Mouse (Mus musculus): ENCODE results near the gene Snx9. TPM values are rescaled to one million over a fixed set of nuclear protein-coding genes. Genes with fewer than 3 reads are reported as not detected.

Snx9 gene
- total RNA-seq, 2 experiments from 2014 or later = 15.6 to 16.1 TPM

GRCm38 (mm10) chr17:5800824-5801560 is 40.1 kb upstream of the Snx9 start:
- Histone ChIP-seq H3K4me3 (no peak overlapping the region), H3K27ac (no peak overlapping the region)
- no peak for TF ChIP-seq CTCF (conservative IDR thresholded peaks at IDR 0.05)
- DNase-seq (ENCODE audit: low spot score in 2 of 2) = no peak

DNA sequence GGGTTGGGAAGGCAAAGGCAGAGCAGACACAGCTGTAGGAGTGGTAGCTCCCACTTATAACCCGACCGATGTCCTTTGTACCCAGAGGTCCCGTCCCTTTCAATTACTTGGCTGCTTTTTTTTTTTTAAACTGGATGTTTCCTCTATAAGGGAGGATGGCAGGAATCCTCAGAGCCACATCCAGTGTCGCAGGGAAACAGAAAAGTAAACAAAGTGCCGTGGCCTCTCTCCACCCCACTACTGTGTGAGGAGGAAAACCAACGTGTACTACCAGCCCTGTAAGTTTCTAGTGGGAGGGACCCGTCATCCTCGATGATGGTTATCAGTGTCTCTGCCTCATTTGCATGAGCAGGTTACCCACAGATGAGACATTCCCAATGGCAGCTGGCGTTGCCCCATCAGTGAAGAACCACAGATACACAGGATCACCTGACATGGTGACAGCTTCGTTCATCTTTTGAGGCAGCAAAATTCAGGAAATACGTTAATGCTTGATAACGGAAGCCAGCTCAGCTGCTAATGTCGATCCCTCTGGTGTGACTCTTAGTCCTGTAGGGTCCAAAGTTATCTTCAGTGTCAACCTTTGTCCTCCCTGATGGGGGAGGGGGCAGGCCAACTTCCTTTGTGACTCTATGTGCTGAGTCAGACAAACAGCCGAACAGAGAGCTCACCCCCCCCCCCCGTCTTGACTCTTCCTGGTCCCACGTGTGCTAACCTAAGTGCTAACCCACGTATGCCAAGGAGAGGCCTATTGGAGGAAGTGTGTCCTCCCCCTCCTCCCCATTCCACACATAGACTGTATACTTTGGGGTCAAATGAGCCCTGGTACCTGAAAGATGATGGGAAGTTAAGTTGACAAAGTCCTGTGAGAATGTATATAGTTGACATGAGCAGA is 39.1 kb upstream of the Snx9 start:
- TF ChIP-seq CTCF (conservative IDR thresholded peaks at IDR 0.05) = no peak
- Histone ChIP-seq H3K4me3 (no peak overlapping the region), H3K27ac (no peak overlapping the region)
- DNase-seq (ENCODE audit: low spot score in 2 of 2) = no peak

GRCm38 (mm10) chr17:5802656-5802955 is 38.5 kb upstream of the Snx9 start:
- H3K4me3 ChIP-seq = no peak overlapping the region
- no peak for DNase-seq (ENCODE audit: low spot score in 2 of 2)
- TF ChIP-seq CTCF (conservative IDR thresholded peaks at IDR 0.05) = no peak
- H3K27ac ChIP-seq = no peak overlapping the region

DNA sequence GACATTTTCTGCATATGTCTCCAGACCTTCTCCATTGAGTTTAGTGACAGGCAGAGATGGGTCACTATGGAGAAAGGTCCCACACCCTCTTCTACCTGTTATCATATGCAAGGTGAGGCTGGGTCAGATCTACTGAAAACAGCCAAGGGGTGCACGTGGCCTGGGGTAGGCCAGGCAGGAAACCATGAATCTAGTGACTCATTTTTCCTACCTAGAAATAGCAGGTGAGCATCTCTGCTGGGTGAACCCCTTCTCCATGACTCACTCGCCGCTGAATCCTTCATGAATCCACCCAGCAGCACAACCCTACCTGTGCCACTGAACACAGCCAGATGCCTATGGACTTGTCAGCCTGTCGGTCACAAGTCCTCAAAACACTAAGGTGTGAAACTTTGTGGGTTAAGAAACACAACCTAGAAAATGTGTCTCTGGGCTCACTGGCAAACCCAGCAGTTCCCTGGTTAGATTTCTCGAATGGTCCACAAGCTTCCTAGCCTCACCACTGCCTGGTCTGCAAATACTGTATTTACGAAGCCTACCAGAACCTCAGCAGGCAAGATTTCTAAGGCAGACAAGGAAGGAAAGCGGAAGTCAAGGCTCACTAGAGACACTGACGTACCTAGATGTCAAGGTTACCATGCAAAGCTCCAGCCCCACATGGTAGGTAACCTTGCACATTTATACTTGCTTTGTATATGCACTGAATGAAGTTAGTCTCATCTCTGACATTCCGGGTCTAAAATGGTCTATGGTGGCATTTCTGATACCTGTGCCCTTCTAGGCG is 37.7 kb upstream of the Snx9 start:
- no peak overlapping the region for H3K4me3 ChIP-seq
- no peak for DNase-seq (ENCODE audit: low spot score in 2 of 2)
- TF ChIP-seq CTCF (conservative IDR thresholded peaks at IDR 0.05) = no peak
- no peak overlapping the region for H3K27ac ChIP-seq

- no peak overlapping the region for H3K4me3 ChIP-seq
- TF ChIP-seq CTCF (conservative IDR thresholded peaks at IDR 0.05) = no peak
- H3K27ac ChIP-seq = peak overlapping the region; percentile 71
- no peak for DNase-seq (ENCODE audit: low spot score in 2 of 2)
Observed at GRCm38 (mm10) chr17:5804370-5805150, 36.6 kb upstream of the Snx9 start.

DNA sequence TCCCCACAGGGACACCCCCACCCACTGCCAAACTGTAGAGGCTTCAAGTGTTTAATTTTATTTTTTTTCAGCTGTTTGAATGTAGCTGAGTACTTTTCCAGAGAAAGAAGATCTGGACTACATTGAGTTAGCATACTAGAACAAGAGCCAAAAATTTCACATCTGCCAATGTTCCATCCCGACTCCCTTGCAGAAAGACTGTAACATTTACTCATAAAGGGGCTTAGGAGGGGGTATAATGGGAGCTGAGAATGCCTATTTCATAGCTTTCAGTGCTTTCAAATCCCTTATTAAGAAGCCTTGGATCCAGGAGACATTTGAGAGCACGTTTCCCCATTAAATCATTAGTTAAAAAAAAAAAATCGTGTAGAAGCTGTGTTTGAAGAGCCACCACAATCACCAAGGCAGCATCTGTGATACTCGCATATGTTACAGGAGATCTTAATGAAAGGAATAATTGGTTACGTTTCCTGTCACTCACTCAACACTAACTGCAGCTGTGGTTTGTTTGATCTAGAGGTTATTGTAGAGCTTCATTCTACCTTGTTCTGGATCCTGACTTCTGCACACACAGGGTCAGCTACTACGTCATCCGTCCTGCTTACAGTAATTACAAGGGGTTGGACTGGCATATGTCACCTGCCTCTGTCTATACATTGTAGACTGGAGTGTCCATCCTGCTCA is 35.8 kb upstream of the Snx9 start:
- no peak for TF ChIP-seq CTCF (conservative IDR thresholded peaks at IDR 0.05)
- no peak overlapping the region for H3K4me3 ChIP-seq
- no peak for DNase-seq (ENCODE audit: low spot score in 2 of 2)
- H3K27ac ChIP-seq = peak overlapping the region; percentile 71

- no peak for TF ChIP-seq CTCF (conservative IDR thresholded peaks at IDR 0.05)
- Histone ChIP-seq H3K27ac (peak overlapping the region; percentile 71; the same call in 1 of the 2 replicates), H3K4me3 (no peak overlapping the region)
- no peak for DNase-seq (ENCODE audit: low spot score in 2 of 2)
Observed at GRCm38 (mm10) chr17:5805935-5806334, 35.2 kb upstream of the Snx9 start.

DNA sequence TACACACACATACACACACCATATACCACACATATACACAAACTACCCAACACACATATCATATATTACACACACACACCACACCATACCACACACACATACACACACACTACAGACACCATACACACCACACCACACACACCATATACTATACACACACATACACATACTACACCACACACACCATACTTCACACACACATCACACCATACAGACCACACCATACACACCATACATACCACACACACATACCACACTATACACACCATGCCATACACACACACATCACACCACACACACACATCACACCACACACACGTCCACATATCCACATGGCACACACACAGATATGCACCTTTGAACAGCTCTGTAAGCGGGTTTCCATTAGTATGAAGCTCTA is 34.3 kb upstream of the Snx9 start:
- Histone ChIP-seq H3K27ac (no peak overlapping the region), H3K4me3 (no peak overlapping the region)
- TF ChIP-seq CTCF (conservative IDR thresholded peaks at IDR 0.05) = no peak
- no peak for DNase-seq (ENCODE audit: low spot score in 2 of 2)

DNA sequence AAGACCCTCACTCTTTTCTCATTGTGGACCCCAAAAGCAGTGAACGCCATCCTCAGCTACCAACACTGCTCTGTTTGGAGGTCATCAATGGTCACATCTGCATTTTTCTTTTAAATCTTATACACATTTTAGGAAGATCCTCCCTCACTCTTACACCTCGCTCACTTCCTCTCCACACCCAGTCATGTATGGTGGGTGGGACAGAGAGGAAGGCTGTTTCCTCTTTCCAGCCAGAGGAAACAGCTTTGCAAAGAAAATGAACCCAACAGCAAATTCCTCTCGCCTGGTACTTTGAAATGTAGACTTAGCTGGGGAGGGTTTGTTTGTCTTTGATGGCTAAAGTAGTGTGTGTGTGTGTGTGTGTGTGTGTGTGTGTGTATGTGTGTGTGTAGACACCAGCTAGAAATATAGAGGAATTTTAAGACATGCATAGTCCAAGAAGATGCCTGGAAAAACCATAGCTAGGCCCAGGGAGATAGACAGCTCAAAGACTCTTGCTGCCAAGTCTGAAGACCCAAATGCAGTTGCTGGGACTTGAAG is 33.2 kb upstream of the Snx9 start:
- TF ChIP-seq CTCF (conservative IDR thresholded peaks at IDR 0.05) = no peak
- DNase-seq (ENCODE audit: low spot score in 2 of 2) = no peak
- no peak overlapping the region for H3K4me3 ChIP-seq
- H3K27ac ChIP-seq = no peak overlapping the region

DNA sequence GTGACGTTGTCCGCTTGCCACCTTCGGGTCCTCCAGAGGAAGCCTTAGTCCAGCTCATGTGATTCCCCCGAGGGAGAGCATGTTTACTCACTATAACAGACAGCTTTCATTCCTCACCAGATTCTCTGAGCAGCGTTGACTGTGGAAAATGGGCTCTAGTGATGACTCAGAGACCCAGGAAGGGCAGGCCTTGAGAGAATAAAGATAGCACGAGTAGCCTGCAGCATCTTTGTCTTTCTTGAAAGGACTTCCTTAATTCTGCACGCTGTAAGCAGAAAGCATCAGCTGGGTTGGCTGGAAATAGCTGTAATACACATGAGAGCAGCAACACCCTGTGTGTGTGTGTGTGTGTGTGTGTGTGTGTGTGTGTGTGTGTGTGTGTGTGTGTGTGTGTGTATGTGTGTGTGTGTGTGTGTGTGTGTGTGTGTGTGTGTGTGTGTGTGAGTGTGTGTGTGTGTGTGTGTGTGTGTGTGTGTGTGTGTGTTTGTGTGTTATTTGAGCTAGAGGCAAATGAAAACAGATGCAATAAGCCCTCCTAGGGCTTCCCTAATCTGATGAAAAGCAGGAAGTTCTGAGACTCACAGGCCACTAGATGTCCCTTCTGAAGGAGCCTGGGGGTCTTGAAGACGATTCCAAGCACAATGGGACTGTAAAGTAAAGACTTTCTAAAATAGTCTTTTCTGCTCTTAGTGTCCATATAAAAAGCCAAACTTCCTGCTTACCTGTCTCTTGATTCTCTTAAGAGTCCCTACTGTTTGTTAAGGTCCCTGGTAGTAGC is 27.1 kb upstream of the Snx9 start:
- DNase-seq (ENCODE audit: low spot score in 2 of 2) = no peak
- Histone ChIP-seq H3K27ac (no peak overlapping the region), H3K4me3 (no peak overlapping the region)
- no peak for TF ChIP-seq CTCF (conservative IDR thresholded peaks at IDR 0.05)

DNA sequence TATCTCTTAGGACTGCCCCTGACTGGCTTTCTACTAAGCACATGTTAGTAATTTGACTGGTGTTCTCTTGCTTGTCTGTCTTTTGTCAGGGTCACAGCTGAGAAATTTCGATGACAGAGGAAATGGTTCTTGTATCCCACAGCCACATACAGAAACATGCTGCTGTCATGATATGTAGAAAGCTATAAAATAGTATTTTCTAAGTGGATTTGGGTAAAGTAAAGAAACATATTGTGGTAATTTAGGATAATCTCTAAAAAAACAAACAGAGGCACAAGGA is 26.5 kb upstream of the Snx9 start:
- no peak for DNase-seq (ENCODE audit: low spot score in 2 of 2)
- Histone ChIP-seq H3K27ac (no peak overlapping the region), H3K4me3 (no peak overlapping the region)
- TF ChIP-seq CTCF (conservative IDR thresholded peaks at IDR 0.05) = no peak

Data from layer of hippocampus, adult 2 months (tissue).